Mouse (Mus musculus) stomach, postnatal 0 days (tissue): ENCODE measurements at regions not wholly inside any gene's neighbourhood (a gene's known extent, or its start where the extent isn't known, plus 50 kb on each side); places are given as distances from the start of the nearest gene placed in this dataset.

Experiments
- ATAC-seq: fragments of 200-750 bp; cut with Nextera tagmentation; 2 replicates; pipeline ENCODE4 v1.8.0; 2017; ENCODE audit not compliant: low FRiP score, low TSS enrichment
- DNase-seq: peaks from one replicate; pipeline ENCODE4 v3.0.0-alpha.2; 2016; ENCODE audit warnings: low spot score
- H3K27ac ChIP-seq: fragments of 300-500 bp; sonication (generic); replicated peaks from 2 replicates; pipeline ENCODE4 v1.5.1; 2014; ENCODE audit warnings: mild to moderate bottlenecking, control low read depth
- H3K27me3 ChIP-seq: fragments of 300-500 bp; sonication (generic); 2 replicates; pipeline ENCODE4 v1.6.1; 2014; ENCODE audit warnings: low read length; ENCODE audit not compliant: control insufficient read depth, insufficient read depth
- H3K36me3 ChIP-seq: fragments of 300-500 bp; sonication (generic); 2 replicates; pipeline ENCODE4 v1.6.1; 2014; ENCODE audit warnings: low read length, mixed read lengths; ENCODE audit not compliant: control insufficient read depth, insufficient read depth
- H3K4me1 ChIP-seq: fragments of 300-500 bp; sonication (generic); replicated peaks from 2 replicates; pipeline ENCODE4 v1.6.1; 2014; ENCODE audit warnings: antibody characterized with exemption; ENCODE audit not compliant: control insufficient read depth, insufficient read depth
- H3K4me2 ChIP-seq: fragments of 300-500 bp; sonication (generic); replicated peaks from 2 replicates; pipeline ENCODE4 v1.6.1; 2014; ENCODE audit warnings: low read depth, mild to moderate bottlenecking, control low read depth, moderate library complexity
- H3K4me3 ChIP-seq: fragments of 300-500 bp; sonication (generic); 2 replicates; pipeline ENCODE4 v1.5.1; 2014; ENCODE audit warnings: low read depth, low read length, control low read depth
- H3K9ac ChIP-seq: fragments of 300-500 bp; sonication (generic); 2 replicates; pipeline ENCODE4 v1.6.1; 2014; ENCODE audit warnings: mild to moderate bottlenecking, low read length, control low read depth, mixed read lengths
- H3K9me3 ChIP-seq: fragments of 300-500 bp; sonication (generic); 2 replicates; pipeline ENCODE4 v1.6.1; 2016; ENCODE audit warnings: low read length; ENCODE audit not compliant: control insufficient read depth
- CTCF ChIP-seq: IDR thresholded peaks from 2 replicates; pipeline ENCODE4 v1.5.1; 2016; ENCODE audit warnings: antibody characterized with exemption, low read depth, mild to moderate bottlenecking, moderate library complexity
- EP300 ChIP-seq: optimal IDR thresholded peaks from 2 replicates; pipeline ENCODE3; 2016; ENCODE audit warnings: antibody characterized with exemption
- WGBS: fragments of 180-500 bp; shearing (Covaris S2); extraction: QIAGEN DNeasy Blood & Tissue Kit; methylation state at CpG from one replicate; pipeline ENCODE4 v1.1.7; 2014; 5-methylcytosine and 5-hydroxymethylcytosine counted together

DNA sequence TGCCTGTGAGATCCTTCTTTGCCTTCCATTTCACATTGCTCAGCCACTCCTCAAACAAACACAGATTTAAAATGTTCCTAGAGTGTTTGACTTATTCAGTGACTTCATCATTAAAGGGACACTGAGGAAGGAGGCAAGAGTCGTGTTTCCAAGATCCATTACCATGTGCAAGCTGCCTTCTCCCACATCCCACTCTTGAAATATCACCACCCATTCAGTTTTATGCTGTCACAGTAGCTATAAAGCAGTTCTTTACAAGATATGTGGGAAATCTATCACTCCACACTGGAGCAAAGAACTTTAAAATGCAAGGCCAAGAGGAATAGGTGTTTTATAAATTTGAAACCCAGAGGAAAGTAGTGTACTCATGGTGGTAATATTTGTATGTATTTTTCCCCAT, 110.2 kb upstream of the Gm12695 start:
- Histone ChIP-seq H3K4me3 (no peak overlapping the region), H3K4me2 (no peak overlapping the region), H3K27ac (no peak overlapping the region), H3K9me3 (no peaks in the 10 kb centered on the region), H3K27me3 (no peaks in the 10 kb centered on the region), H3K4me1 (no peaks in the 10 kb centered on the region), H3K9ac (no peak overlapping the region), H3K36me3 (no peaks in the 10 kb centered on the region)
- no peak for ATAC-seq
- 38% methylated on average over 1 of the region's 1 CpGs for WGBS
- no peak for DNase-seq
- no peak for TF ChIP-seq CTCF
- no peak for TF ChIP-seq EP300

DNA sequence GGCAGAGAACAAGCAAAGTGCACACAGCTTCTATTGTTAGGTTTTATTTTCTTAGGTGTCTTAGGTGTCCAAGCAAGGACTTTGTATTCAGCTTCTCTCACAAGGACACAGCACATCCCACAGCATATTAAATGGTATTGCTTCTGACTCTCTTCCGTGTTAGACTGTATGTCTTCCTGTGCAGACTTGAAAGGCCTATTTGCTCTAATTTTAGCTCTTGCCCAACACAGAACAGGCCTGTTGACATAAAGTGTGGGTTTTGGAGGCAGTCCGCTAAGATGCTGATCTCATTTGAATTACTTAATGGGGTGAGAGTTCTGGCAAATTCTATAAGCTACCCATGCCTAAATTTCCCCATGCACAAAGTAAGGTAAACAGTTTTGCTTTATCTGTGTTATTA, 96.1 kb upstream of the Gm12695 start:
- no peak overlapping the region for H3K4me2 ChIP-seq
- no peak for TF ChIP-seq EP300
- TF ChIP-seq CTCF, result no peak
- WGBS, result 49% methylated on average over 2 of the region's 2 CpGs
- no peak overlapping the region for H3K4me3 ChIP-seq
- no peaks in the 10 kb centered on the region for H3K36me3 ChIP-seq
- H3K27me3 ChIP-seq, result no peaks in the 10 kb centered on the region
- H3K9me3 ChIP-seq, result no peaks in the 10 kb centered on the region
- no peaks in the 10 kb centered on the region for H3K4me1 ChIP-seq
- ATAC-seq (no peak), DNase-seq (no peak)
- no peak overlapping the region for H3K27ac ChIP-seq
- H3K9ac ChIP-seq, result no peak overlapping the region

DNA sequence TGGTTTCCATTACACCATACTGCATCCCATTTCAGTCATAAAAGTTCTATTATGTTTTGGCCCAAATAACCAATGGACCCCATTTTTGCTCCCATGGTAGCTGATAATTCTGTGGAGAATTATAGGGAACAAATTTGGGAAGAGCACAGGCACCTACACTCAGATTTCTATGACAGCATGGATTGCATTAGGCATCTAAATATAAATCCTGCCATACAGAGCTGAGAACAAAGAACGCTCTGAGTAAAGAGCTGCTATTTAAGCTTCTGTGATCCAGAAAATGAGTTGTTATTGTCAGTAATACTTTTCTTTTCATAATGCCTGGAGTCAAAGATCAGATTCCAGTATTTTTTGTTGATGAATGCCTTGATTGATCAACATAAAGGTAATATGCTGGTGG, 93.0 kb upstream of the Gm12695 start:
- H3K4me2 ChIP-seq, result no peak overlapping the region

DNA sequence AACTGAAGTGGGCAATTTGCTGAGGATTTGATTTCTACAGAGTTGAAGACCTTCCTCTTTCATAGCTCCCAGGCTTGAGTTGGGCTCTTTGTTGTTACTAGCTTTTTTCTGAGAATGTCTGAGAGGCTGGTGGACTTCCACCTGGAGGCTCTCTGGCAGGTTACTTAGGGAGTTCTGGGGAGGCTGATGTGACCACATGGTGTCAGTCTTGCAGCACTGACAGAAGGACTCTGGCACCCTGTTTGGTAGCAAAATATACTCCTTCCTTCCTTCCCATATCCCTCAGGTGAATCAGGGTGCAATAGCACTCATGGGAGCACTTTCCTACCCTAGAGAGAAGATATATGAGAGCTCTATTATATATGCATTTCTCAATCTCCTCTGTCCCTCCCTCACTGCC, 89.7 kb upstream of the Gm12695 start:
- no peak for DNase-seq
- Histone ChIP-seq H3K4me3 (no peak overlapping the region), H3K9ac (no peak overlapping the region), H3K27me3 (no peaks in the 10 kb centered on the region), H3K9me3 (no peaks in the 10 kb centered on the region), H3K36me3 (no peaks in the 10 kb centered on the region), H3K4me1 (no peaks in the 10 kb centered on the region), H3K4me2 (no peak overlapping the region), H3K27ac (no peak overlapping the region)
- ATAC-seq, result no peak
- TF ChIP-seq CTCF, result peak; percentile 51
- no peak for TF ChIP-seq EP300

More for the DNA sequence above, 93.0 kb upstream of the Gm12695 start:
- no peak overlapping the region for H3K27ac ChIP-seq
- TF ChIP-seq CTCF (no peak), EP300 (no peak)
- H3K4me1 ChIP-seq, result no peaks in the 10 kb centered on the region
- H3K9ac ChIP-seq, result no peak overlapping the region
- no peak overlapping the region for H3K4me3 ChIP-seq
- ATAC-seq (no peak), DNase-seq (no peak)
- no peaks in the 10 kb centered on the region for H3K27me3 ChIP-seq
- no peaks in the 10 kb centered on the region for H3K9me3 ChIP-seq
- H3K36me3 ChIP-seq, result no peaks in the 10 kb centered on the region
- 76% methylated on average over 1 of the region's 1 CpGs for WGBS

DNA sequence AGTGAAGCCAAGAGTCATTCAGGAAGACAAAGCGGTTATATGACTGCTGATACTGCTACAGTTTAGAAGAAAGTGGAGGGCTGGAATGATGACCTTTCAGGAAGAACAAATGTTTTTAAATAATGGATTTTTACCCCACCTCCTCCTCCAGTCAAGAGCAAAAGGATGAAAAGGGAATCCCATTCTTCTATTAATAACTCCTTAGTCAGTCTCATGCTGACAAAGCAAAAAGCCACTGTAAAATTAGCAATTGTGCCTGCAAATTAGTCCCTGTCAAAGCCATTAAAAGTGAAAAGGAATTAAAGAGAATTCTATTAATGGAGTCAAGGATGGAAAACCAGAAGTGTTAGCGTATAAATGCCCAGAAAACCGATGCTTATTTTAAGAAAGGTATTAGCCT, 60.2 kb upstream of the Gm12695 start:
- TF ChIP-seq CTCF, result no peak
- no peak for TF ChIP-seq EP300
- no peaks in the 10 kb centered on the region for H3K9me3 ChIP-seq
- no peak overlapping the region for H3K27ac ChIP-seq
- H3K4me3 ChIP-seq, result no peak overlapping the region
- no peaks in the 10 kb centered on the region for H3K27me3 ChIP-seq
- ATAC-seq (no peak), DNase-seq (no peak)
- WGBS, result 70% methylated on average over 3 of the region's 3 CpGs
- H3K9ac ChIP-seq, result no peak overlapping the region
- H3K36me3 ChIP-seq, result no peaks in the 10 kb centered on the region
- H3K4me1 ChIP-seq, result no peaks in the 10 kb centered on the region
- H3K4me2 ChIP-seq, result no peak overlapping the region
